Mouse (Mus musculus): ENCODE results near the gene Cdyl2.

Cdyl2 gene

DNA sequence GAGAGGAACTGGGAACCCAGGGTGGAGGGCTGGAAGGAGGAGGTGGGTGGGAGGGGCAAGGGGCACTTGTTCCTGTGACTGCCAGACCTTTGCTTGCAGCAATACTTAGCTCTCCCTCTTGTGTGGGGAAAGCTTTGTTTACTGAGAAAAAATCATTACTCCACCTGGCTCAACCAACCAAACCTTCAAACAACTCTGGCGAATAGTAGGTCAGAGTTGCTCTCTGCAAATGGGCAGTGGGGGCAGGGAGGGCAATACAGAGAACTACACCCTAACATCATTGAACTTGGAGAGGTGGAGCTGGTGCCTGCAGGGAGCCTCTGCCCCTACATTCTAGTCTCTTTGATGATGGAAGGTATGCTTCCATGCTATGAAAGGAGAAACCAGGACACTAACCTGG is 192.7 kb downstream of the Cdyl2 start:
- no peak for DNase-seq (ENCODE audit: low spot score in 2 of 2)

DNA sequence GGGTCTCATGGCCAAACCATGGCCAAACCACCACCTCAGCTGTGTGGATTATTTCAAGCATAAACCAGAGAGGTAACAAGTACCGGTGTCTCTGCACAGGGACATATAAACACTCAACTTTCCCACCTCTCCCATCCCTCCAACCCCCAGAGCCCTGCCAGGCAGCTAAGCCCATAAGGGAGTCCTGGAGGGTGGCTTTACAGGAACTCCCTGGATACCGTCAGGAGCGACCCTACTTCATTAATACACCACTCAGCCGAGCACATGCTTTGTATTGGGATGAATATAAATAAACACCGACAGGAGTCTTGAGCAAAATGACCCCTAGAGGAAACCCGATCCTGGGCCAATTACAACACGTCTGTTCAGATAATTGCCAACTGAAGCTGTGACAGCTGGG is 194.0 kb downstream of the Cdyl2 start:
- DNase-seq (ENCODE audit: low spot score in 2 of 2) = no peak

DNA sequence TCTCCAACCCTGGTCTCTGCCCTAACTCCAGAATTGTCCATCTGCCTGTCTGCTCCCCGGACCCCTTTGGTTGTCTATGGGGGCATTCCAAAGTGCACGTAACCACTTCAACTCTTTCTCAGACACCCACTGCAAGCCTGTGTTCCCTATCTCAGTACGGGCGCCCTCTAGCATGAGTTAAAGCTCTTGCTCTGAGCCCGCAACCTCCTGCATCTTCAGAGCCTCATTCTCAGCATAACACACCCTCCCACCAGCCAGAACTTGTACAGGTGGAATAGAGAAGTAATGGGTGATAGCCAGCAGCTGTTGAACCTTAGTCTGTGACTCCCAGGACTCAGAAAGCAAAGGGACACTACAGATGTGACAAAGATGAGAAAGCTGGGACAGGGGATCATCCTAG is 196.0 kb downstream of the Cdyl2 start:
- no peak for DNase-seq (ENCODE audit: low spot score in 2 of 2)

DNA sequence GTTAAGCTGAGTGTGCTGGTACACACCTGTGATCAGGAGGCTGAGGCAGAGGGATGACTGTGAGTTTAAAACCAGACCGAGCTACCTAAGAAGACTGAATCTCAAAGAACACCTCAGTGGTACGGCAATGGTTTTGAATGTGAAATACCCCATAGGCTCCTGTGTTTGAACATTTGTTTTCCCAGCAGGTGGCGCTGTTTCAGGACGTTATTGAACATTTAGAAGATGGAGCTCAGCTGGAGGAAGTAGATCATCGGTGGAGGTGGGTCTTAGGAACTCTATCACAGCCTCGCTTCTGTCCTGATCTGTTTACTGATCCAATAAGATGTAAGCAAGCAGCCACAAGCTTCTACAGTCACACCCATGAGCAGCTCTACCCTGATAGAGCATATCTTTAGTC is 199.7 kb downstream of the Cdyl2 start:
- no peak for DNase-seq (ENCODE audit: low spot score in 2 of 2)

DNA sequence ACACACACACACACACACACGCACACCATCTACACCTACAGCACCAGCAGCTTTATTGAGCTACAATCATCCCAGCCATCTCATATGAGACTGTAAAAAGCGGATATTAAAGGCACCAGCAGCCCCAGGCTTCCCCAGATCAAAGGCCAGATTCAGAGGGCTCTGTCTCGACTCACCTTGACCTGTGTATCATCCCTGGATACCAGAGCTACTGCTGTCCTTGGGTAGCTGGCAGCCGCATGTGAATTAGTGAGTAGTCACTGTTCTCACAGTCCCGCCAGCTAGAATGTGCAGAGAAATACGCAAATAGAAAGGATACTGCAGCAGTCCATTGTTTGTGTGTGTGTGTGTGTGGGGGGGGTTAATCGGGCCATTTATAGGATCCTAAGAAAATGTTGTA is 204.1 kb downstream of the Cdyl2 start:
- no peak for DNase-seq (ENCODE audit: low spot score in 2 of 2)

DNA sequence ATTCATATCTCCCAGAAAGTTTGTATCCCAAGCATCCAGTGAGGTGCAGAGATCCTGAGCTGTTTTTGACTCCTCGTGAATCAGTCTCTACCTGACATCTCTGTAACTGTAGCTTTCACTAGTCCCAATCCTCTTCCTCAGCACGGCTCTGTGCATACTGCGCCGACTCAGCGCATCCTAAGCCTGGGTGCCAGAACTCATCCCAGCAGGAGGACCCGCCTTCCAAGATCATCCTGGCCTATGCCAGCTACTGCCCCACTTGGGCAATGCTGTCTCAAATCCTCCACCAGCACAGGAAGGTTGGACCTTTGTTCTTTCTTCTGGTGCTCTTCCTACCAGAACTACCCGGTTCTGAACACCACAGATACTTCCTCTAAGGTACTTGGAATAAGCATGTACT is 207.9 kb downstream of the Cdyl2 start:
- DNase-seq (ENCODE audit: low spot score in 2 of 2) = no peak

Data from right cerebral cortex, postnatal 36 days (tissue).